Mouse (Mus musculus) myocyte (in vitro differentiated cells): ENCODE measurements around the gene Faap24. TPM values are rescaled to one million over a fixed set of nuclear protein-coding genes. Genes with fewer than 3 reads are reported as not detected.

Experiments
- H3K27me3 ChIP-seq: one replicate; pipeline ENCODE4 v1.6.1; 2011; ENCODE audit not compliant: control insufficient read depth, insufficient read depth, insufficient read length
- H3K36me3 ChIP-seq: one replicate; pipeline ENCODE4 v1.6.1; 2011; ENCODE audit not compliant: control insufficient read depth, insufficient read depth
- H3K4me2 ChIP-seq: one replicate; pipeline ENCODE4 v1.6.1; 2011; ENCODE audit warnings: low read depth, control low read depth
- H3K4me3 ChIP-seq: one replicate; pipeline ENCODE4 v1.5.1; 2011; ENCODE audit warnings: mild to moderate bottlenecking, control low read depth, moderate library complexity
- H3K79me2 ChIP-seq: one replicate; pipeline ENCODE4 v1.6.1; 2011; ENCODE audit not compliant: control insufficient read depth, insufficient read depth
- H3ac ChIP-seq: one replicate; pipeline ENCODE4 v1.6.1; 2011; ENCODE audit not compliant: control insufficient read depth, insufficient read length
- CEBPB ChIP-seq: IDR thresholded peaks from 2 replicates; pipeline ENCODE4 v1.6.1; 2011; ENCODE audit warnings: mild to moderate bottlenecking, moderate library complexity; ENCODE audit not compliant: poor library complexity, insufficient read depth, severe bottlenecking
- E2F4 ChIP-seq: IDR thresholded peaks from one replicate; pipeline ENCODE4 v1.6.1; 2011; ENCODE audit warnings: mild to moderate bottlenecking, control low read depth, moderate library complexity; ENCODE audit not compliant: insufficient read depth
- MAX ChIP-seq: IDR thresholded peaks from one replicate; pipeline ENCODE4 v1.6.1; 2011; ENCODE audit warnings: low read depth, mild to moderate bottlenecking, control low read depth
- MYOD1 ChIP-seq, 3 experiments: IDR thresholded peaks; one replicate each; pipeline ENCODE4 v1.6.1; 2011; ENCODE audit warnings: control low read depth in 2 of 3, low read depth in 2 of 3, mild to moderate bottlenecking in 2 of 3, moderate library complexity in 1 of 3; ENCODE audit not compliant: insufficient read length in 2 of 3, control insufficient read depth in 1 of 3
- MYOG ChIP-seq, 3 experiments: IDR thresholded peaks; one replicate each; pipeline ENCODE4 v1.6.1; 2011; ENCODE audit warnings: control low read depth in 2 of 3, low read depth in 2 of 3, mild to moderate bottlenecking in 2 of 3; ENCODE audit not compliant: insufficient read length in 2 of 3, control insufficient read depth in 1 of 3, insufficient read depth in 1 of 3
- POLR2A ChIP-seq: IDR thresholded peaks from one replicate; pipeline ENCODE4 v1.6.1; 2011; ENCODE audit warnings: low read depth, mild to moderate bottlenecking, control low read depth, moderate library complexity; ENCODE audit not compliant: insufficient read length
- POLR2AphosphoS2 ChIP-seq: IDR thresholded peaks from one replicate; pipeline ENCODE4 v1.6.1; 2011; ENCODE audit warnings: low read depth, control low read depth; ENCODE audit not compliant: insufficient read length
- REST ChIP-seq: IDR thresholded peaks from one replicate; pipeline ENCODE4 v1.6.1; 2011; ENCODE audit warnings: mild to moderate bottlenecking, control low read depth, moderate library complexity; ENCODE audit not compliant: insufficient read depth, insufficient read length
- SRF ChIP-seq: IDR thresholded peaks from one replicate; pipeline ENCODE4 v1.6.1; 2011; ENCODE audit warnings: low read depth; ENCODE audit not compliant: control insufficient read depth, insufficient read length
- TCF12 ChIP-seq: IDR thresholded peaks from one replicate; pipeline ENCODE4 v1.6.1; 2011; ENCODE audit warnings: mild to moderate bottlenecking, control low read depth; ENCODE audit not compliant: poor library complexity, insufficient read depth, severe bottlenecking
- TCF3 ChIP-seq: IDR thresholded peaks from one replicate; pipeline ENCODE4 v1.6.1; 2011; ENCODE audit warnings: low read depth, control low read depth; ENCODE audit not compliant: insufficient read length
- USF1 ChIP-seq: IDR thresholded peaks from one replicate; pipeline ENCODE4 v1.6.1; 2011; ENCODE audit warnings: low read depth, mild to moderate bottlenecking, control low read depth, moderate library complexity
- polyA plus RNA-seq: library from polyadenylated mRNA; unstranded; fragments of >200 nt; fragmentation: generic; extraction: Trizol; gene quantifications from one replicate; pipeline ENCODE4 v1.2.1, GENCODE M21; 2012; ENCODE audit warnings: missing spikeins

Faap24 gene
- polyA plus RNA-seq, 1 experiment, result 6.8 TPM

DNA sequence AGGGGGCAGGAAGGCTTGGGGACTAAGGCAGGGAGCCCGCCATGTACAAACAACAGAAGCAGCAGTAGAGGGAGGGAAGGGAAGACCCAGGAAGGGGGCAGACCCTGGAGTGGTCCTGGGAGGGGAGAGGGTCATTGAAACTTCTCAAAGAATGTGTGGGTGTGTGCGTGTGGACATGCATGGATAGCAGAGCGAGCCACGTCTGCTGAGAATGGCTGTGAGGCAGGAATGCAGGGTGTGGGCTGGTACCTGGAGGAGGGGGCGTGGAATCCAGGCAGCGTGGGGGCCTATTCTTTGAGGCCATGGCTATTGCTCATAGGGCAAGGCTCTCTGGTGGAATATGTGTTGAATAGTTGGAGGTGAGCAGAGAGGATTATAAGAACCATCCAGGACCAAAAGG, 7.9 kb downstream of the Faap24 start:
- Histone ChIP-seq H3ac (no peak overlapping the region), H3K36me3 (no peaks in the 10 kb centered on the region), H3K79me2 (no peaks in the 10 kb centered on the region), H3K27me3 (no peaks in the 10 kb centered on the region), H3K4me3 (no peak overlapping the region), H3K4me2 (no peak overlapping the region)
- TF ChIP-seq REST (no peak), USF1 (no peak)

DNA sequence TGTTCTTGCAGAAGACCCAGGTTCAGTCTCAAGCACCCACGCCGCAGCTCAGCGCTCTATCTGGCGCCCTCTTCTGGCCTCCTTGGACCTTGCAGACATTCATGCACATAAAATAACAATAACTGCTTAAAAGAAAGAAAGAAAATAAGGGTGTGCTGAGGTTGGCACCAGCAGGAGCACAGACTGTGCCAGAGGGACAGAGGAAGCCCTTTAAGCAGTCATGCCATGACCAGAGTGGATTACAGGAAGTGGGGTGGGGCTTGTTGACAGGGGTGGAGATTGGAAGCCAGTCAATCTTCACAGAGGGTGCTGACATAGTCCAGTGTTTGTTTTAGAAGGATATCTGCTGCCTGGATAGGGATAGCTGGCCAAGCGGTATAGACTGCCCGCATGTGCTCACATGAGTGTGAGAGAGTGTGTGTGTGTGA, 10.1 kb downstream of the Faap24 start:
- H3K79me2 ChIP-seq, result no peaks in the 10 kb centered on the region
- TF ChIP-seq SRF, result no peak
- no peak for TF ChIP-seq MYOG (IDR thresholded peaks at IDR 0.05; ENCODE audit: control insufficient read depth in 1 of 3, insufficient read depth in 1 of 3, insufficient read length in 2 of 3, low read depth in 2 of 3)
- TF ChIP-seq TCF3, result no peak
- TF ChIP-seq POLR2AphosphoS2, result no peak
- TF ChIP-seq USF1, result no peak
- TF ChIP-seq REST, result no peak
- no peak for TF ChIP-seq TCF12
- TF ChIP-seq E2F4, result no peak
- TF ChIP-seq MYOD1 (IDR thresholded peaks at IDR 0.05; ENCODE audit: control insufficient read depth in 1 of 3, insufficient read length in 2 of 3, low read depth in 2 of 3), result no peak
- TF ChIP-seq MAX, result no peak
- no peak for TF ChIP-seq POLR2A
- no peak for TF ChIP-seq CEBPB
- no peak overlapping the region for H3K4me3 ChIP-seq
- no peak overlapping the region for H3ac ChIP-seq
- no peaks in the 10 kb centered on the region for H3K27me3 ChIP-seq
- no peak overlapping the region for H3K4me2 ChIP-seq
- no peaks in the 10 kb centered on the region for H3K36me3 ChIP-seq

DNA sequence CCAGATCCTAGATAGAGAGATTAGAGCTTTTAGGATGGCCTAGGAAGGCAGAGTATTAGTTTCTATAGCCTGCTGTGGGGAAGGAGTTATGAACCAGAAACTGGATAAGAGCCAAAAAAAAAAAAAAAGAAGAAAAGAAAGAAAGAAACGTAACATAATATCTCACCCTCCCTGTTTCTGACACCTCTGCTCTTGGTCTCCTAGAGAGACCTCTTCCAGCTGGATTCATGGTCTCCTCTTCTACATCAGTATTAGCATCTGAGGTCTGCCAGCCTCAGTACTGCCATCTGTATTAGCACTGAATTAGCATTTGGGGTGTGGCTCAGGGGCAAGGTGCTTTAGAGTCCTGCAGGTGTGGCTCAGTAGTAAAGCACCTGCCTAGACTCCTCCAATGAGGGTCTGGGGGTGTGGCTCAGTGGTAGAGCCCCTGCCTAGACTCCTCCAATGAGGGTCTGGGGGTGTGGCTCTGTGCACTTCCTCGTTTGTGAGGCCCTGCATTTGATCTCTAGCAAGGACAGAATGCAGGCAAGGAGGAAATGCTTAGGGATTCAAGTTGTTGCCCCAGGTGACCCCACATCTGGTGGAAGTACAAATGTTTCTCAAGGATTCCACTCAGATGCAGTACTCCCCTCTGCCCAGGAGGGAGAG, 13.8 kb downstream of the Faap24 start:
- Histone ChIP-seq H3K4me3 (no peak overlapping the region), H3ac (no peak overlapping the region), H3K79me2 (no peaks in the 10 kb centered on the region), H3K27me3 (no peaks in the 10 kb centered on the region), H3K36me3 (no peaks in the 10 kb centered on the region), H3K4me2 (no peak overlapping the region)
- TF ChIP-seq MAX, result no peak
- TF ChIP-seq POLR2A, result no peak
- TF ChIP-seq E2F4, result no peak
- TF ChIP-seq POLR2AphosphoS2, result no peak
- TF ChIP-seq USF1, result no peak
- no peak for TF ChIP-seq REST
- TF ChIP-seq TCF3, result no peak
- no peak for TF ChIP-seq CEBPB
- no peak for TF ChIP-seq MYOD1 (IDR thresholded peaks at IDR 0.05; ENCODE audit: control insufficient read depth in 1 of 3, insufficient read length in 2 of 3, low read depth in 2 of 3)
- TF ChIP-seq SRF, result no peak
- no peak for TF ChIP-seq TCF12
- TF ChIP-seq MYOG (IDR thresholded peaks at IDR 0.05; ENCODE audit: control insufficient read depth in 1 of 3, insufficient read depth in 1 of 3, insufficient read length in 2 of 3, low read depth in 2 of 3), result no peak

DNA sequence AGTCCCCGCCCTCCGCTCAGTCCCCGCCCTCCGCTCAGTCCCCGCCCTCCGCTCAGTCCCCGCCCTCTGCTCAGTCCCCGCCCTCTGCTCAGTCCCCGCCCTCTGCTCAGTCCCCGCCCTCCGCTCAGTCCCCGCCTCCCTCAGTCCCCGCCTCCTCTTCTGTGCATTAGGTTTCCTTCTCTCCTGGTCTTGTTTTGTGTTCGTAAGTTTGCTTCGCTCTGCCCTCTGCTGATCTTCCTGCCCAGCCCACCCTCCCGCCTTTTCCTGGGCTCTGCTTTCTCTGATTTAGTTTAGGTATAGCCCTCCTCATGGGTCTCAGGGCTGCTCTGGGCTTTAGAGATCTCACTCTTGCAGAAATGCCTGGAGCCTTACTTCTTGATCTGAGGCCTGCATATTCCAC, 14.8 kb downstream of the Faap24 start:
- H3K4me3 ChIP-seq, result no peak overlapping the region
- no peak overlapping the region for H3K4me2 ChIP-seq
- no peak overlapping the region for H3ac ChIP-seq
- TF ChIP-seq REST (no peak), TCF3 (no peak), POLR2A (no peak), TCF12 (no peak), SRF (no peak), USF1 (no peak), E2F4 (no peak), CEBPB (no peak), MYOD1 (IDR thresholded peaks at IDR 0.05; ENCODE audit: control insufficient read depth in 1 of 3, insufficient read length in 2 of 3, low read depth in 2 of 3) (no peak), MAX (no peak), MYOG (IDR thresholded peaks at IDR 0.05; ENCODE audit: control insufficient read depth in 1 of 3, insufficient read depth in 1 of 3, insufficient read length in 2 of 3, low read depth in 2 of 3) (no peak), POLR2AphosphoS2 (no peak)
- H3K27me3 ChIP-seq, result no peaks in the 10 kb centered on the region
- H3K36me3 ChIP-seq, result no peaks in the 10 kb centered on the region
- no peaks in the 10 kb centered on the region for H3K79me2 ChIP-seq

DNA sequence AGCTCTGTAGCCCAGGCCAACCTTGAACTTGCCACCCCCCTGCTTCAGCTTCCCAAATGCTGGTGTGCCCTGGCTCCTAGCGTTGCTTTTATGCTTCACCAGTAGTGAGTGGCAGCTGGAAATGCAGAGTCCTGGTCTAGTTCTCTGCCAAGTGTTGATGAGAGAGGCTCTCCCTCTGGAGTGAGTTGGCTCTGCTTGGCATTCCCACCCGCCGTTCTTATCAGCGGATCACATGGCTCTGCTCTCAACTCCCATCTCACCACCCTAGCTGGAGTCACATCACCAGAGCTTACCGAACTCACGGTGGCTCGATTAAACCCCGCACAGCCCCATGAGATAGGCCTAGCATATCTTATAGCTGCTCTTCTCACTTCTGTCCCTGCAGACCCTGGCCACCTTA, 16.3 kb downstream of the Faap24 start:
- no peak overlapping the region for H3ac ChIP-seq
- H3K4me3 ChIP-seq, result no peak overlapping the region
- no peaks in the 10 kb centered on the region for H3K79me2 ChIP-seq
- H3K36me3 ChIP-seq, result no peaks in the 10 kb centered on the region
- no peaks in the 10 kb centered on the region for H3K27me3 ChIP-seq
- no peak overlapping the region for H3K4me2 ChIP-seq
- TF ChIP-seq MYOD1 (IDR thresholded peaks at IDR 0.05; ENCODE audit: control insufficient read depth in 1 of 3, insufficient read length in 2 of 3, low read depth in 2 of 3), result no peak
- no peak for TF ChIP-seq E2F4
- no peak for TF ChIP-seq MAX
- TF ChIP-seq POLR2AphosphoS2, result no peak
- TF ChIP-seq TCF12, result no peak
- TF ChIP-seq CEBPB, result no peak
- TF ChIP-seq POLR2A, result no peak
- no peak for TF ChIP-seq REST
- TF ChIP-seq SRF, result no peak
- no peak for TF ChIP-seq TCF3
- no peak for TF ChIP-seq USF1
- TF ChIP-seq MYOG (IDR thresholded peaks at IDR 0.05; ENCODE audit: control insufficient read depth in 1 of 3, insufficient read depth in 1 of 3, insufficient read length in 2 of 3, low read depth in 2 of 3), result no peak
